Mouse (Mus musculus): ENCODE data around the gene Ptov1.
A peak's percentile ranks its signal among the peaks of the same experiment; 100 is the strongest.

The Ptov1 gene

DNA sequence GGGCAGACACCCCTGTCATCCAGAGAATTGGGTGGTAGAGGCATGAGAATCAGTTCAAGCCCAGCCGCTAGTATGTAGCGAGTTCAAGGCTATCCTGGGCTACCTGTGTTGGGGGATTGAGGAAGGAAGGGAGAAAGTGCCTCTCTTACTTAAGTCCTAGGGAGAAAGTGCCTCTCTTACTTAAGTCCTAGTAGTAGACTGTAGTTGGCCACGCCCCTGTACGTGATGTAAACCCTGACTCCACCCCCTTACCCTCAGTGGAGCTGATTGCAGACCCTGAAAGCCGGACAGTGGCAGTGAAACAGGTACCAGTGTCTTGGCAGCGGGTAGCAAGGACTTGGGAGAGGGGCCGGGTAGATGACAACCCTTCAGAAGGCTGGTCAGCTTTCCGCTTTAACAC lies 11.7 kb downstream of the Ptov1 start:
- no peak for DNase-seq (ENCODE audit: low spot score)

DNA sequence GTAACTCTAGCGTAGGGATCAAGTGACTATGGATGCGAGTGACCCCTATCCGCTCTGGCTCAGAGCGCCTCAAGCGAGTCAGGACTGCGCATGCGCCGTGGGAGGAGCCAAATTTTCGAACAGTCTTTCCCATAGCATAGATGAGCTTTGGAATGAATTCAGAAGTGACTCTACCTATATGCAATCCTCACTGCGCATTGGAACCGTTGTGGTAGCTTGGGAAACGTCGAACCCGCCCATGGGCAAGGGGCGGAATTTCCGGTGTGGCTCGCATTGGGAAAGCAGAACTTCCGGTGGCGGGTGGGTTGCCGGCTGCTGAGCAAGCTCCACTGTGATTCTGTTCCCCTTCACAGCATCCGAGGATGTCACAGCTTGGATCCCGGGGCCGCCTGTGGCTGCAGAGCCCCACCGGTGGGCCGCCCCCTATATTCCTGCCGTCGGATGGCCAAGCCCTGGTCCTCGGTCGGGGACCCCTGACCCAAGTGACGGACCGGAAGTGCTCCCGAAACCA lies 12.5 kb downstream of the Ptov1 start, which contains the start of gene Pnkp:
Pnkp (plus strand) TSS at position 98 of the 511 bp plus-strand sequence.
- DNase-seq (ENCODE audit: low spot score): peak; percentile 84

DNA sequence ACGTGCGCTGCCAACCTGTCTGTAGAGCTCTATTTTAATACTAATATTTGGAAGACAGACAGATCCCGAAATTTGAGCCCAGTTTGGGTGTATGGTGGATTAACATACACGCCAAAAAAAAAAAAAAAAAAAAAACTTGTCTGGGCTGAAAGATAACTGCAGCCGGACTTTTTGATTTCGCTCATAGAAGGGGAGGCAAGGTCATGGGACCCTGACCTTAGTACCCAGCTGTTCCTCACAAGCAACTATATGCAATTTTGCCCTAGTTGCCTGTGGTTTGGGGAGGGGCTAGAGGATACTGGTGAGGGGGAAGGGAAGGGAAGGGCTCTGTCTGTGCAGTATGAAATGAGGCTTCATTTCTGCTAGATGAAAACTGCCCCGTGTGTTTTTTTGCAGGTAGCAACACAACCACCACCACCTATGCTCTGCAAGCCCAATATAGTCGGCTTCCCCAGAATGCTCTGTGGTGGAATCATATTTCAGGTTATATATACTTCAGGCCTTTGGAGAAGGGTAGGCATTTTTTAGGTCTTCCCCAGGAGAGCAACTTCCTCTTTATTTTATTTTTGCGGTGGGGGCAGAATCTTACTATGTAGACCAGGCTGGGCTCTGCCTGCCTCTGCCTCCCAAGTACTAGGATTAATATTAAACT lies 13.2 kb downstream of the Ptov1 start:
- DNase-seq (ENCODE audit: low spot score): no peak

DNA sequence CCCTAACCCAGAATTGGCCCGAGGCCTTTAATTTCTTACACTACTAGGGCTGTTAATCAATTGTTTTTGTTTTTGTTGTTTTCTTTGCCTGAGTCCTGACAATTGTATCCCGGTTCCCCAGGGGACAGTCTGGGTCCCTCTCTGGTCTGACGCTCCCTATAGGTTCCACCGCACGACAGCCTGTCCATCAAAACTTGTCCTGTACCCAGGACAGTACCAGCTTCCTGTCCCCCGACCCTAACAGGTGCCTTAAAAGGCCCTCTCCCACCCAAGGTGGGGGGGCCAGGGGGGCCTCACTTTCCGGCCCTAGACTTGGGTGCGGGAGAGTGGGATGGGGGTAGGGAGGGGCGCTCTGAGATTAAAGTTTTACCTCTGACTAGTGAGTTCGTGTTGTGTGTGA lies 14.6 kb downstream of the Ptov1 start:
- no peak for DNase-seq (ENCODE audit: low spot score)

DNA sequence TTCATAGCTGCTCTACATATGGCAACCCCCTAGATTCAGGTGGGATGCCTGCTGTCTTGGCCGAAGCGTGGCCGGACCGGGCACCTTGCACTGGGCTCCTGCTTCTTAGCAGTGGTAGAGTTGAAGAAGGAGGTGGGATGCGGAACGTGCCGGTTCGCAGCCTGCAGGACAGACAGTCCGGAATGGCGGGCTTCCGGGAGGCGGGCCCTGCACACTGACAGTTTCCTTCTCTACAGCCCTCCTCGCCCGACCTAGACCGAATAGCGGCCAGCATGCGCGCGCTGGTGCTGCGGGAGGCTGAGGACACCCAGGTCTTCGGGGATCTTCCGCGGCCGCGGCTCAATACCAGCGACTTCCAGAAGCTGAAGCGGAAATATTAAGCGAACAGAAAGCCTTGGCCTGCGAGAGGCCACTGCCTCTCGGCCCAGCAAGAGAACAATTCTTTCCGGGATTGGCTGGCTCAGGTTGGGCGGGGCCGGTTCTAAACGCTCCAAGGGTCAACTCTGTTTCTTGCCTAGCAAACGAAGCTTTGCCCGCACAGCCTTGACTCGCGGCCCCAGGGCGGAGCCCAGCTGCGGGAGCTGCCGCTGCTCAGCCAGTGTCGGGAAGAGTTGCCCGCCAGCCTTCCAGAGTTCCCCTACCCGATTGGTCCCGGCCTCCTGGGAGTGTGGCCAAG lies 15.1 kb downstream of the Ptov1 start:
- peak; percentile 90 for DNase-seq (ENCODE audit: low spot score)

DNA sequence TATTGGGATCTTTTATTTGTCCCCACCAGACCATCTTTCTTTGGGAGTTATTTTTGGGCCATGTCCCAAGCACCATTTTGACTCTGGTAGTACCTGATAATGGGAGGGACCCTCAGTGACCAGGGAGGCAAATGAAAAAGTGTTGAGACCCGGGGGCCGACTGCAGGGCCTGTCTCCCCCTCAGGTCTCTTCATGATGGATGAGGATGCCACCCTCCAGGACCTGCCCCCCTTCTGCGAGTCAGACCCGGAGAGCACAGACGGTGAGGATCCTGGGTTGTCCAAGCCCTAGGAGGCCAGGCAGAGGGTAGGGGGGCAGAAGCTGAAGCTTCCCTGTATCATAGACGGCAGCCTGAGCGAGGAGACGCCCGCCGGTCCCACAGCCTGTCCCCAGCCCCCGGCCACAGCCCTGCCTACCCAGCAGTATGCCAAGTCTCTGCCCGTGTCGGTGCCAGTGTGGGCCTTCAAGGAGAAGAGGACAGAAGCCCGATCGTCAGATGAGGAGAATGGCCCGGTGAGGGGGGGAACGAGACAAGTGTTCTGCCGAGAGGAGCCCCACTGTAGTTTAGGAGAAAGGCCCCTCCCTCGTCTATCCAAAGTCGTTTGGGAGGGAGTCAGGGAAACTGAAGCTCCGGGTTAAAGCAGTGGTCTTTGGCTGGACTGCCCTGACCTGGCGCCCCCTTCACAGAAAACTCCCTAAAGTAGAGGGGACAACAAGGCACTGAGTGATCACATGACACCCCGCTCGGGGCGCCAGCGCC lies 15.8 kb downstream of the Ptov1 start:
- DNase-seq (ENCODE audit: low spot score): no peak

DNA sequence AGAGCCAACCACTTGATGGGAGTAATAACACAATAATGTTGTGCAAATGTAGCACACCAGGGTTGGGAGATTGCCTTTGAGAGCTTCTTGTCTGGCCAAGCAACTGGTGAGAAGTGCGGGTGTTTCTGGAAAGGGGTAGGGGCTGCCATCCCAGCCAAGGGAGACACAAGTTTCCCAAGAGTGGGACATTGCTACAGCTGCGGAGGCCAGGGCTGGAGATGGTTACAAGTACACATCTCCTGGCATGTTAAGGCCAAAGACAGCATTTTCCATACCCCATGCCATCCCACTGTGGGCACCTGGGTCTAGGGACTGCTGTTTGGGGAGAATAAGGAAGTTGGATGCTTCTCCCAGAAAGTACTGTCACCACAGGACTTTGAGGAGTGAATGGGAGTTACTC lies 16.5 kb downstream of the Ptov1 start:
- no peak for DNase-seq (ENCODE audit: low spot score)

DNA sequence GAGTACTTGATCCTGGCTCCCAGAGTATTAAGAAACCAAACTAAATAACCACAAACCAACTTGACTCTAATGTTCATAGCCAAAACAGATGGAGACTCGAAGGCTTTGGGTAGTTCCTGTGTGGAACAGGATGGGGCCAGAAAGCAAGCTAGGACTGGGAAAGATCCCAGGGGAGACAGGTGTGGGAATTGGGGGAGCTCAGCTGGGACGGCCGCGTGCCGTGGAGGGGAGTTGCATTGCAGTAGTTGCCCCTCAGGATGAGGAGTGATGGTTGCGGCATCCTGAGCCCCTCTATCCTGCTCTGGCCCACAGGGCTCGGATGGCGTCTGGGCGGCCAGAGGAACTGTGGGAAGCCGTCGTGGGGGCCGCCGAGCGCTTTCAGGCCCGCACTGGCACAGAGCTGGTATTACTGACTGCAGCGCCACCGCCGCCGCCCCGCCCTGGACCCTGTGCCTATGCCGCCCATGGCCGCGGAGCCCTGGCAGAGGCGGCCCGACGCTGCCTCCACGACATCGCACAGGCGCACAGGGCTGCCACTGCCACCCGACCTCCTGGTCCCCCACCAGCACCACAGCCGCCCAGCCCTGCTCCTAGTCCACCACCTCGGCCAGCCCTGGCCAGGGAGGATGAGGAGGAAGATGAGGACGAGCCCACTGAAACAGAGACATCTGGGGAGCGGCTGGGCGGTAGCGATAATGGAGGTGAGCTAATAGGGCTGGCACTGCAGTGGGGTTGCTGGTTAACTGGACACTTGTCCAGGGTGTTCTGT lies 17.1 kb downstream of the Ptov1 start:
- DNase-seq (ENCODE audit: low spot score): no peak

DNA sequence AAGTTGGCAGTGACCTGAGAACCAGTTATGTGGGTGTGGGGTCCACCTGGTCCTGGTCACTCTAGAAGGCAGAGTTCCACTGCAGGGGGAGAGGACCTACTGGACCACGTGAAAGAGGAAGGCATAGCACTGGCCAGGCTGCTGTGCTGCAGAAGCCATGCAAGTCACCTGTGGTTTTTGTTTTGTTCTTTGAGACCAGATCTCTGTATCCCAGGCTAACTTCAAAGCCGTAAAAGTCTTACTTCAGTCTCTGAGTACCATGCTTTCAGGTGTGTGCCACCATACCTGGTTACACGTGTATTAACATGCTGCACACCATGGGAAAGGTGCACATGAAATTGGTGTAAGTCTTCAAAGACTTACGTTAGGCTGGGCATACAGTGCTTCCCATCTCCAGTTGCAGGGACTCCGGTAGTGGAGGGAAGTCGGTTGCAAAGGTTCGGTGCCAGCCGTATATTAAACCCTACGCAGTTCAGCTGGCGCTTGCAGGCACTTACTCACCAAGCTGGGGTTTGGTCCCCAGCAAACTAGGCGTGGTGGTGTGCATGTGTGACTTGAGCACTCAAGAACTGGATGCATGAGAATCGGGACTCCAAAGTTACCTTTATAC lies 17.9 kb downstream of the Ptov1 start:
- no peak for DNase-seq (ENCODE audit: low spot score)

DNA sequence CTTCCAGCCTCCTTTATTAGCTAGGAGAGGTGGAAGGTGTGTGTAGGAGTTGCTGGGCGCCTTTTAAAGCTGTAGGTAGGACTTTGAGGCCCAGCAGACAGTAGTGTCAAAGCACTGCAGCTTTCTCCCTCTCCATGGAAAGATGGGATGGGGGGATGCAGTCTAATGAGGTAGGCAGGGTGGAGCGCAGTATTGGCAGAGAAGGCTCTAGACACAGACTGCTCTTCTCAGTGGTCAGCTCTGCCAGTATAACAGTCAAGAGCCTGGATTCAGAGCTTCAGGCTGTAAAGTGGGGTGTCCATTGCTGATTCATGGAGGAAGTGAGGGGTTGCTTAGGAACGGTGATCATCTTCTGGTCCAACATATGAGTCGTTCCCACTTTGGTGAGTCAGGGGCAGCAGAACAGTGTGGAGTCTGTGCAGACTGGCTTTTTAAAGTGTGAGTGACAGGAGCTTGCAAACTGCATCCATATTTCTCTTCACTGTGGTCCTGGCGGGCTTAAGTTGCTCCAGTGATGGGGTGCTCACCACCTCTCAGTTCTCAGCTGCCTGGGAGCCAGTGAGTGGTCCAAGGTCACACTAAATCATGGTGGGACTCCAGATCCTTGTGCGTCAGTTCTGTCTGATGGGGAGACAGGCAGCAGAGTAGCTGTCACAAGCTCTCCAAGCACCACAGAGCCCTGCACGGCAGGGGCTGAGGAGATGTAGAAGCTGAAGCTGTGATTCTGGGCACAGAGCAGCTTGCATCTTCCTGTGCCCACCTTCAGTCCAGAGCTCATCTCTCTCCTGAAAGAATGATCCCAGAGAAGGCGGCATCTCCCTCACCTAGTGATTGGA lies 18.6 kb downstream of the Ptov1 start:
- DNase-seq (ENCODE audit: low spot score): no peak

DNA sequence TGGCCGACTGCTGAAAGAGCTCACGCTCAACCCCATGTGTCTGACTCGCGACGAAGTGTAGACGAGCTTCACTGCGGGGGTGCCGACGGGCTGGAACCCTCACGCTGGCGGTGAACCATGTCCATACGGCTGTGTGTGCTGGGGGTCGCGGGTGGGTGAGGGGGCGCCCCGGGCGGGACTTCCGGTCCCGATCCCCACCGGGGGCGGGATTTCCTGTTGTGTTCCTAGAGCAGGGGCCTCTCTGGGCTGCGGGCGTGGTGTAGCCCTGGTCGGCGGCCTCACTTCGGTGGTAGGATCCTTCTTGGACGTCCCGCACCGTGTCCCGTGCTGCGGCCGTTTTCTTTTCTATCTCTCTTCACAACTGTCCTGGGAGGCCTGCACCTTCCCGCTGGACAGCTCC lies 19.4 kb downstream of the Ptov1 start:
- peak; percentile 75 for DNase-seq (ENCODE audit: low spot score)

DNA sequence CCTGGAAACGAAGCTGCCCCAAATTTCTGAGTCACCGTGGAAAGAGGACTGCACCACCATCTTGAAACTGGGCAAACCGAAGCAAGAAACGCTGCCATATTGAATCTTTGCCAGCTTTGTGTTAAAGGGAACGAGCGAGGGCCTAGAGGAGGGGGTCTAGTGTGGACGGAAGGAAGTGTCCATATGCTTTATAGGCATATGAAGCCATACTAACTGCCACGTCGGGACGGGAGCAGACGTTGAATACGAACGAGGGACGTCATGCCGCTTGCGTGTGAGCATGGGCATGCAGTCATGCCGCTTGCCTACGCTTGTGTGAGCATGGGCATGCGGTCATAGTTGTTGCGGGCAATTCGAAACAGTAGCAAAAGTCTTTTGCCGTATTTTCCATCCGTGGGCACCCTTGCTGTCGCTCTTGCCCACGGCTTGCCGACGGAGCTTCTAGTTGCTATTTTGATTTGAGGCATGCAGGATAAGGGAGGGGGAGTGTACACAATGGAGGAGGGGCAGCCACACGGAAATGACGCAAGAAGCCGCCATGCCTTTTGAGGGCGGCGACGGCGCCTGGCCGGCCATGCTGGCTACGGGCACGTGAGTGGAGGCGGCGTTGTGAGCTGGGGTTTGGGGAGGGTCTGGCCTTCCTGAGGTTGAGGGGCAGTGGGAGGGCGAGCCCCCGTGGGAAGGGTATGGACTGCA lies 20.0 kb downstream of the Ptov1 start:
- peak; percentile 92 for DNase-seq (ENCODE audit: low spot score)

DNA sequence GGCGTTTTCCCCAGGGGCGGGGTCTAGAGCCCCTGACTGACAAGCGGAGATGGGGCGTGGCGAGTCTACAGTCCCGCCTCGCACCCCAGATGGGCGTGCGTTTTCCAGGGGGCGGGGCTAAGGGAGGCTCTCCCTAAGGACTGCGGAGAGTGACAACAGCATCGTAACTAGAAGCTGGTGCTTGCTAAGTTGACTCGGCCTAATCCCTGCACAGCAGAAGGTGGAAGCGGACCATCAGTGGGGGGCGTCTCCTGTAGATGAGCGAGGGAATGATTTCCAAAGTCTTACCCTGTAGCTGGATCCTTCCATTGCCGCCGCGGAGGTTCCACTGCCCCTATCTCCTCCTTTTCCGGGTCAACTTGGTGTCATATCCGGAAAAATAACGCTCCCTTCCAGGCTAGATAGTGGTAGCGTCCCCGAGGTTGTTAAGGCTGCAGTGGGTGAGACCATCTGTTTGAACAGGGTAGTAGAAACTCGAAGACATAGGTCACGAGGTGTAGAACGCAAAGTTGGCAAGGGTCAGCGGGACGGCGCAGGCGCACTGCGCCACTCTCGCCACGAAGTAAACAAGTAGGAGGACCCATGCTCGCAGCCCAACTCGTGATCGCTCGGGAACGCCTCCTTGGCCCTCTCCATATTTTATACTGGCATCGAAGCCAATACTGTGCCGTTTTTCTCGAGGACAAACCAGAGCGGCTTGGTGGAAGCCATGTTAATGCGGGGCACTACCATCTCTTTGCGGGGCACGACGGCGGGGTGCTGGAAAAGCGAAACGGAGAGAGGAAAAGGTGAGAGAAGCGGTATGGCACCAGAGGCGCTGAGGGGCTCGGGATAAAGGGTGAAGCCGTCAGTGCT lies 20.8 kb downstream of the Ptov1 start, which contains the start of the genes Akt1s1 and Tbc1d17:
Akt1s1 (plus strand) TSS at position 431 of the 855 bp plus-strand sequence.
Tbc1d17 (minus strand) TSS at position 519 of the 855 bp plus-strand sequence.
- DNase-seq (ENCODE audit: low spot score): peak; percentile 100

DNA sequence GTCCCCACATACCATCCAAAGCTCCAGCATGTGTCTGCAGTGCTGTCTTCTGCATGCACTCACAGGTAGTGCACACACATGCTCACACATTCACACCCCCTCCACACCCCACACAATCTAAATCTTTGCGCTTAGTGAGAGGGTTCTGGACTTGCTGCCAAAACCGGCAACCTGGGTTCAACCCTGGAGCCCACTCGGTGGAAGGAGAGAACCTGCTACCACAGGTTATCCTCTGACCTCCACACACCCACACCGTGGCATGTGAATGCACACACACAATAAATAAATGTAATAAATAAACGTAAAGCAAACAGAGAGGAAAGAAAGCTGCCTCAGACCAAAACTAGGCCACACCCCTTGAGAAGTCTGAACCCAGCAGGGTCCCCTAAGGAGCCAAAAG lies 21.8 kb downstream of the Ptov1 start:
- no peak for DNase-seq (ENCODE audit: low spot score)

DNA sequence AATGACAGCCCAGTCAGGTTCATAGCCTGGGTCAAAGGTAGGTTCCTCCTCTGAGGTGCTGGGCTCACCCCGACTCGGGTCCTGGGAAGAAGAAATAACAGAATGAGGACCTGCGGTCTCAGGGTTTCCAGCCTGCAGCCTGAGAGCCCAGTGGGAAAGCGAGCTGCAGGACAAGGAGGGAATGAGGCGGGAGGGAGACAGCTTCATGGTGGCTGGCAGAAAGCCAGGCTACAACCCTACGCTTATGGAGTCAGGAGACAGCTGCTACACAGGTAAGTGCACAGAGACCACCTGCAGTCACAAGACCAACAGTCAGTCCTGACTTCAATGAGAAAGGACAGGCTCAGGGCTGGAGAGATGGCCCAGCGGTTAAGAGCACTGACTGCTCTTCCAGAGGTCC lies 22.8 kb downstream of the Ptov1 start:
- DNase-seq (ENCODE audit: low spot score): no peak

DNA sequence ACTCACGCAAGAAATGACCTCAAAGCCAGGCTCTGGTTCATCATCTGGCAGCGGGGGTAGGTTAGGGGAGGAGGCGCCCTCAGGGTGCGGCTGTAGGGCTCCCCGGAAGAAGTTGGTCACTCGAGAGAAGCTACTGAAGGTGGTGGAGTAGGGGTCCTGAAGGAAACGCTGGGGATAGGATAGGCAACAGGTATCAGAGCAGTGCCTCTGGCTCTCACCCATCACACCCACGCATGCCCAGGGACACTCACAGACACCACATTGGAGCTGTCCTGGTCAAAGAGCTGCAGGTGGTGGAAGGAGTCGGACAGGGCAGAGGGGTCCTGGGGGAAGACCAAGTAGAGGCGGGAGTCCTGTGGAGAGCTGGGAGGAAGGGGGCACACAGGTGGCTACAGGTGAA lies 24.6 kb downstream of the Ptov1 start:
- DNase-seq (ENCODE audit: low spot score): no peak

DNA sequence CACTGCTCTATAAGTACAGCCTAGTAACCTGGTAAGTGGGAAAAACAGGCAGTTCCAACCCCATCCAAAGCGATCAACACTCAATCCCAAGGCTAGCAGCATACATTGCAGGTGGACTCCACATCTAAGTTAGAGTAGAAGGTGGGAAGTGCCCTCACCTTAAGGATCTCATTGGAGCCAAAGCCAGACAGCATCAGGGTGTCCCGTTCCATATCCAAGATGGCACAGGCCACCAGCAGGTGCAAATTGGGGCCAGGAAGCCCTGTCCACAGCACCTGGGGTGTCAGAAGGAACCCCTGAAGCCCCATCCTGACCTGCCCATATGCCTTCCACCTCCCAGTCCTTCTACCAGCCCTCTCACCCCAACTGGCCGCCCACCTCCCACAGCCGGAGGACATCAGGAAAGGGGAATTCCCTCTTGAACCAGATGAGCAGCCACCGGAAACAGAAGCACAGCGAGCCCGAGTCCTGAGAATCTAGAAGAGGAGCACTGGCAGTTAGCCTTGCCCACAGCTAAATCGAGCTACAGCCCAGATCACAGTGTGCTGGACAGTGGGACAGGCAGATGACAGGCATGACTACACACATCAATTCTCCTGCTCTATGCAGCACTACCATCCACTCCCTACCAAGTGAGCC lies 27.6 kb downstream of the Ptov1 start:
- DNase-seq (ENCODE audit: low spot score): no peak

DNA sequence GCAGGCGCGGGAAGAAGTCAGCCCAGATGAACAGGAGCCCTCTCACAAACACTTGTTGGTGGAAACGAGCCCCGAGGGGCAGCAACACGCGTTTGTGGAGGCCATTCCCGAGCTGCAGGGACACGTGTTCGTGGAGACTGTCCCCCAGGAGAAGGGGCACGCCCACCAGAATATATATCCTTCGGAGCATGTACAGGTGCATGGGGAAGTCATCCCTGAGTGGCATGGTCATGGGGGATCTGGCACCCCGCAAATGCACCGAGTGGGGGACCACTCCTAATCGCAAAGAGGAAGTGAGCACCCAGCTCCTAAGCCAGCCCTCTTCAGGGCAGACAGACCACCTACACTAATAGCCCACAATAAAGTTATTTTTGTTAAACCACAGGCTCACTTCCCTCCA lies 29.2 kb downstream of the Ptov1 start:
- no peak for DNase-seq (ENCODE audit: low spot score)

All from lung, postnatal 25 days (tissue).